Mouse (Mus musculus): Measurements from ENCODE around the gene Vps8. TPM values are rescaled to one million over a fixed set of nuclear protein-coding genes. Genes with fewer than 3 reads are reported as not detected.

Vps8 gene
- polyA plus RNA-seq, 1 experiment from 2014 or later, result 16.3 TPM

Other genes with a start within 250 kb of the Vps8 start
- 55.4 and 62.7 TPM in 2 replicates for gene Ephb3, start 218.4 kb upstream of the Vps8 start, polyA plus RNA-seq (2016; fragmentation: Nextera tagmentation; extraction: Ambion mirVana)

Data from limb, embryonic 12.5 days (tissue).